Comparison of ENCODE assay signal across 8 mouse cellular contexts in the genomic region with DNA sequence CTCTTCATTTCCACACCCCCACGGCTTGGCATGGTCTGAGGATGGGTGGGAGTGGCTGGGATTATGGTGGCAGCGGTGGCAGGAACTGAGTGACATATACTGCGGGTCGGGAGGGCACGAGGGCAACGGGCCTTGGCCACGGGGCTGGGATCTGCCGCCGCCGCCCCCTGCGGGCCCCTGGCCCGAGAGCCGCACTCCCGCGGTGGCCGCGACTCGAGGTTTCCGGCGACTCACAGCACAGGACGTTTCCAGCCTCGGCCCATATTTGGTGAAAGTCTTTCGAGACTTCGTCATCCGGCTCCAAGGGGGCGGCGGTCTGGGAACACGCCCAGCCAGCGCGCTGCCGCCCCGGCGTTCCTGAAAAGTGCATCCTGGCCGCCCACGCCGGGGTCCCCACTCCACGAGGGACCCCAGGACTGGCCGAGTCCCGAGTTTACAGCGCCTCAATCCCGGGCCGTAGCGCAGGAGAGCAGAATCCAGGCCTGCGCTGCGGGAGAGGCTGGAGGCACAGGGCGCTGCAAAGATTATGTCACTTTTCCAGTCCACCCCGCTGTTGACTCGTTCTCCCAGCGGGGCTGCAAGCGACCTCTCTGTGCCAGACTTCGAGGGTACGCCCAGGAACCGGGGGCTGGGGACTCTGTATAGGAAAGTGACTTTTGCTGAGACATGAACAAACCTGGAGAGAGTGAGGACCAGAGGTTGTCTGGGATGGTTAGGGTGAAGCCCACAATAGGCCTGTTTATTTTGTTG. TPM values are rescaled to one million over a fixed set of nuclear protein-coding genes. Genes with fewer than 3 reads are reported as not detected.
A peak's percentile ranks its signal among the peaks of the same experiment; 100 is the strongest.
DNase-seq lines count a peak whose midpoint lies in the region; ATAC-seq and TF ChIP-seq lines count a peak whose summit lies in the region.

No protein-coding gene starts in this region.

- H3K4me2 ChIP-seq in hindbrain, embryonic 15.5 days, result peak overlapping the region; percentile 97
- H3K4me2 ChIP-seq in limb, embryonic 13.5 days (replicated peaks), result peak overlapping the region; percentile 75
- H3K4me2 ChIP-seq in midbrain, embryonic 13.5 days (replicated peaks), result peak overlapping the region; percentile 91
- peak overlapping the region; percentile 86 for H3K4me2 ChIP-seq in stomach, postnatal 0 days (replicated peaks; ENCODE audit: low read depth)

- 1% methylated on average over 53 of the region's 53 CpGs for WGBS in hindbrain, embryonic 15.5 days
- WGBS in limb, embryonic 13.5 days, result under 1% methylated on average over 53 of the region's 53 CpGs
- WGBS in midbrain, embryonic 13.5 days, result under 1% methylated on average over 53 of the region's 53 CpGs
- 2% methylated on average over 38 of the region's 53 CpGs for WGBS in stomach, postnatal 0 days

- no peaks in the 10 kb centered on the region for H3K9me3 ChIP-seq in hindbrain, embryonic 15.5 days
- H3K9me3 ChIP-seq in limb, embryonic 13.5 days, result no peaks in the 10 kb centered on the region
- H3K9me3 ChIP-seq in midbrain, embryonic 13.5 days, result no peaks in the 10 kb centered on the region
- H3K9me3 ChIP-seq in stomach, postnatal 0 days (ENCODE audit: control insufficient read depth, low read length), result no peaks in the 10 kb centered on the region

- H3K27me3 ChIP-seq in hindbrain, embryonic 15.5 days, result peaks cover 41% of the 10 kb centered on the region
- H3K27me3 ChIP-seq in limb, embryonic 13.5 days, result no peaks in the 10 kb centered on the region
- H3K27me3 ChIP-seq in midbrain, embryonic 13.5 days, result peaks cover 67% of the 10 kb centered on the region
- no peaks in the 10 kb centered on the region for H3K27me3 ChIP-seq in stomach, postnatal 0 days (ENCODE audit: control insufficient read depth, insufficient read depth, low read length)

- peak overlapping the region; percentile 41 for H3K9ac ChIP-seq in hindbrain, embryonic 15.5 days
- peak overlapping the region; percentile 77 for H3K9ac ChIP-seq in limb, embryonic 13.5 days
- H3K9ac ChIP-seq in midbrain, embryonic 13.5 days (replicated peaks), result peak overlapping the region; percentile 61; the same call in 1 of the 2 replicates
- H3K9ac ChIP-seq in stomach, postnatal 0 days (ENCODE audit: low read length), result peak overlapping the region; percentile 82

- no peak for TF ChIP-seq CTCF in stomach, postnatal 0 days (IDR thresholded peaks at IDR 0.05; ENCODE audit: low read depth)

- H3K27ac ChIP-seq in brown adipose tissue, adult 24 weeks (replicated peaks; ENCODE audit: low read depth, low read length), result peak overlapping the region; percentile 83
- H3K27ac ChIP-seq in hindbrain, embryonic 15.5 days (replicated peaks), result no peak overlapping the region
- H3K27ac ChIP-seq in limb, embryonic 13.5 days, result peak overlapping the region; percentile 98
- no peak overlapping the region for H3K27ac ChIP-seq in midbrain, embryonic 13.5 days
- H3K27ac ChIP-seq in stomach, postnatal 0 days (replicated peaks), result peak overlapping the region; percentile 97

- H3K4me3 ChIP-seq in brown adipose tissue, adult 24 weeks (ENCODE audit: insufficient read depth, low read depth, low read length), result peak overlapping the region; percentile 76
- peak overlapping the region; percentile 39 for H3K4me3 ChIP-seq in hindbrain, embryonic 15.5 days
- H3K4me3 ChIP-seq in limb, embryonic 13.5 days, result peak overlapping the region; percentile 78
- peak overlapping the region; percentile 39 for H3K4me3 ChIP-seq in midbrain, embryonic 13.5 days (replicated peaks)
- peak overlapping the region; percentile 76 for H3K4me3 ChIP-seq in stomach, postnatal 0 days (ENCODE audit: low read depth, low read length)

- DNase-seq in cerebellum, postnatal 25 days, result peak; percentile 27 to 56
- peak; percentile 59 to 64 for DNase-seq in gastrocnemius, adult 8-10 months (ENCODE audit: low spot score in 2 of 2)
- DNase-seq in stomach, postnatal 0 days (ENCODE audit: low spot score), result peak; percentile 83

- no peak for ATAC-seq in cerebellum, adult (ENCODE audit: insufficient number of reproducible peaks, low FRiP score, low TSS enrichment)
- ATAC-seq in hindbrain, embryonic 15.5 days (ENCODE audit: low FRiP score, low read depth), result peak; percentile 17; the same call in 1 of the 2 replicates
- ATAC-seq in limb, embryonic 13.5 days (ENCODE audit: low FRiP score, low read depth), result peak; percentile 16
- ATAC-seq in midbrain, embryonic 13.5 days, result peak; percentile 32
- peak; percentile 65 for ATAC-seq in stomach, postnatal 0 days (ENCODE audit: low FRiP score, low TSS enrichment)

- H3K36me3 ChIP-seq in hindbrain, embryonic 15.5 days, result no peaks in the 10 kb centered on the region
- H3K36me3 ChIP-seq in limb, embryonic 13.5 days, result peaks cover 2% of the 10 kb centered on the region; the same call in 1 of the 2 replicates
- H3K36me3 ChIP-seq in midbrain, embryonic 13.5 days, result no peaks in the 10 kb centered on the region
- no peaks in the 10 kb centered on the region for H3K36me3 ChIP-seq in stomach, postnatal 0 days (ENCODE audit: control insufficient read depth, insufficient read depth, low read length)

- peaks cover 4% of the 10 kb centered on the region for H3K4me1 ChIP-seq in brown adipose tissue, adult 24 weeks (ENCODE audit: control insufficient read depth, insufficient read depth, insufficient read length, low read length)
- H3K4me1 ChIP-seq in hindbrain, embryonic 15.5 days (replicated peaks), result peaks cover 57% of the 10 kb centered on the region
- H3K4me1 ChIP-seq in limb, embryonic 13.5 days, result peaks cover 51% of the 10 kb centered on the region
- peaks cover 53% of the 10 kb centered on the region for H3K4me1 ChIP-seq in midbrain, embryonic 13.5 days (replicated peaks)
- H3K4me1 ChIP-seq in stomach, postnatal 0 days (replicated peaks; ENCODE audit: control insufficient read depth, insufficient read depth), result no peaks in the 10 kb centered on the region; the same call in 1 of the 2 replicates

- TF ChIP-seq EP300 in stomach, postnatal 0 days (optimal IDR thresholded peaks at IDR 0.05), result no peak

RNA-seq across cellular contexts. Expression of gene Ccn1, which starts 3.6 kb away (rescaled TPM):
- polyA plus RNA-seq in brown adipose tissue, adult 24 weeks (2012; ENCODE audit: insufficient read depth, insufficient read length, missing spikeins), result 24.6 and 51.6 TPM in 2 replicates
- total RNA-seq in gastrocnemius, adult 8-10 months (2022), result 10 to 100 TPM; 23.0 to 53.4 (median 30.3) TPM
- 6.9 and 7.1 TPM in 2 replicates for polyA plus RNA-seq in hindbrain, embryonic 15.5 days (2015; fragmentation: Nextera tagmentation; extraction: Ambion mirVana)
- polyA plus RNA-seq in limb, embryonic 13.5 days (2015; fragmentation: Nextera tagmentation; extraction: Ambion mirVana), result 102 and 104 TPM in 2 replicates
- 8.5 and 10.2 TPM in 2 replicates for polyA plus RNA-seq in midbrain, embryonic 13.5 days (2015; fragmentation: Nextera tagmentation; extraction: Ambion mirVana)
- polyA plus RNA-seq in stomach, postnatal 0 days (2015; fragmentation: Nextera tagmentation; extraction: Ambion mirVana), result 78.5 and 84.9 TPM in 2 replicates

Comparison
In these comparisons a context has a peak if more than half of its experiments do, and no peak if none do; other contexts are left out.
1. H3K27ac ChIP-seq: peak in brown adipose tissue, adult 24 weeks (single experiment), limb, embryonic 13.5 days (single experiment) and stomach, postnatal 0 days (single experiment); none in hindbrain, embryonic 15.5 days (single experiment) and midbrain, embryonic 13.5 days (single experiment).
2. Peak in every context shown above with its lines, with median percentiles within 50 percentile points of each other: DNase-seq, H3K4me3 ChIP-seq, H3K4me2 ChIP-seq and H3K9ac ChIP-seq.